Mouse (Mus musculus) kidney, postnatal 25 days (tissue): ENCODE measurements around the gene Gm20388.

Experiments used
- DNase-seq, 2 experiments: peaks; one replicate each; pipeline ENCODE4 v3.0.0; 2021; ENCODE audit warnings: mixed read lengths in 2 of 2

Gene Gm20388

DNA sequence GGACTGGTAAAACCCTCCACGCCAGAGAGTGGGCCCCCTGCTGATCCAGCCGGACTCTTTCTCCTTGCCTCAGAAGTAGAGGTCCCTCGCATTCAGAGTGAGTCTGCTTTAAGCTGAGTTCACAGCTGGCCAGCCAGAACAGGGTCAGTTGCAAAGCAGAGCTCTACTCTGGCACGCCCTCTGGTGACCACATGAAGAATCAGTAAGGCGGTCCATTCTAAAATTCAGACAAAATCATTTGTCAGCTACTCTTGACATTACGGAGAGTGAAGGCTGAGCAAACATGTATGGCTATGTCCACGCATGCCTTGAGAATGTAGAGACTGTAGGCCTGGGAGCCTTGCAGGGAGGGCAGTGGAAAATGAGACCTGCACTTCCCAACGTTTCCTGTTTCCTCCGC is 2459.0 kb downstream of the Gm20388 start:
- DNase-seq: peak; percentile 78 to 85

DNA sequence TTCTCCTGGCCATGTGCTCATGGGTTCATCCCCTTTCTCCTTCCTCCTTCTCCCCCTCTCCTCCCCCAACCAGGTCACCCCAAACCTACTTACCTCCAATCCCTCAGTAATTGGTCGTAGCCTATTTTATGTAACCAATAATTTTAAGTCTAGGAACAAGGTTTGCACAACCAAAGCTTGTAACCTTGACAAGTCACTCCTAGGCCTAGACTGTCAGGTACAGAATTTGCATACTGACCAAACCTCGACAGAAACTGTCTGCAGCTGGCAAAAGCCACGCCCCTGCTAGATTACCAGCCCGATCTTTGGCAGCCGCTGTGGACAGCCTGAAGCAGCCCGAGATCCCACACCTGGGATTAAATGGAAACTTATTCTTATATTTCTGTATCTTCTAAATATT is 2461.1 kb downstream of the Gm20388 start:
- no peak for DNase-seq

DNA sequence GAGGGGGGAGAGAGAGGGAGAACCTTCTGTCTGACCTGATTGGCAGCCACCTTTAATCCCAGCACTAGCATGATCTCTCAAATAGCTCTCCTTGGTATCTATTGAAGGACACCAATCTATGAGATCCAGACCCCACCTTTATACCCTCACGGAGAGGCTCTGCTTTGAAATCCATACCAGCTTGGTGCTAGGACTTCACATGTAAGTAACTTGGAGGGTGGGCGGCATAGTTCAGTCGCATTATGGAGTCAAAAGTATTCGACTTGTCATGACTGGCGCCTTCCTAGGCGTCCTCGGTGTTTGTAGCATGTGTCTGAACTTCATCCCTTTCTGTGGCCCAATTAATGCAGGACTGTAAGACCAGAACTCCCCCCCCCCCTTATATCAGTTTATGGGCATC is 2464.7 kb downstream of the Gm20388 start:
- DNase-seq: no peak

DNA sequence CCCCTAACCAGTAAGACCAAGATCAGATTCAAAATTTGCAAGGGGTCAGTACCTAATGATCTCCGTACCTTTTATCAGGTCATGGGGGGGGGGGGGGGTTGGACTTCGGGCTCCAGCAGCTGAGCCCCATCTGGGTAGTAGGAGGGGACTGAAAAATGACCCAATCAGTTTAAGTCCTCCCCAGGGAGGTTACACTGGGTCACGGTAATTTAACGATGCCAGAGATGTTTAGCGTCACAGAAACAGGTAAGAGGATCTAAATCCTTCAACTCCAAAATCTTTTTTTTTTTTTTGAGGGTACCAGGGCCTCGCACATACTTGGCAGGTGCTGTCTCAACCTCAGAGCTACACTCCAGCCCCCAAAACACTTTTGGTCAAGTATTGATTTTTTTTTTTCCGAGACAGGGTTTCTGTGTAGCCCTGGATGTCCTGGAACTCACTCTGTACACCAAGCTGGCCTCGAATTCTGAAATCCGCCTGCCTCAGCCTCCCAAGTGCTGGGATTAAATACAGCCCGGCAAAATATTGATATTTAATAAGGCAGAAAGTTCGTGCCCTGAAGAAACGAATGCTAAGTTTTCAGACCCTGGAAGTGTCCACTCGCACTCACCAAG is 2465.2 kb downstream of the Gm20388 start:
- no peak for DNase-seq

DNA sequence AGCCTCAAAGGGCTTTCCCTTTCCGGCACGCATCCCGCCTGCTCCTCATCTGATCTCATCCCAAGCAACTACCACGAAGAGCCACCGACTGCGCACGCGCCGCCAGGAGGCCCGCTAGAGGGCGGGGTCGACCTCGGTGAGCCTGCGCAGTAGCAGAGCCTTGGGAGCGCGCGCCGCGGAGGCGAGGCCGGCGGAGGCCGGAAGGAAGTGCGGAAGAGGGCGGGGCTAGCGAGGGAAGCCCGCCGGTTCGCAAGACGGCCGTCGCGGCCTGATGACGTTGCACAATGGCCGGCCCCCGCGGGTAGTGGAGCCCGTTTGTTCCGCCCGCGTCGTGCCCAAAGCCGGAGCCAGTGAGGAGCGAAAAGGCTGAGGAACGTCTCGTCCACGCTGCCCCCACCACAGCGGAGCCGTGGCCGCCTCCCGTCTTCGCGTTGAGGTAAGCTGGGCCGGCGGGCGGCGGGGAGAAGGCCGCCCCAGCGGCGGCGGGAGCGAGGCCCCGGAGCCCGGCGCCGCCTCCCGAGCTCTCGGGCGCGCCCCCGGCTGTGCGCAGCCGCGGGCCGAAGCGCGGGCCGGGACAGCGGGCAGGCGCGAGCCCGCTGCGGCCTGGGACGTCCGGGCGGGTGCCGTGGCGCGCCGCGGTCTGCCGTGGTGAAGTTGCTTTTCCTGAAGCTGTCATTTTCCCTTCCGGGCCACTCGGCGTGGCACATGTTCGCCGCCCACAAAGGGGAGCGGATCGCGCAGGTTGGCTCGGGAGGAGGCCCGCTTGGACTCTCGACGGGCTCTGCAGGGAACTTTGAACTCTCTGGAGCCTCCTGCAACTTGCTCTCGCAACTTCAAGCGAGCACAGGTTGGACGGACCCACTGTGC is 2466.0 kb downstream of the Gm20388 start, which contains the start of gene Zc3h18:
TSS of gene Zc3h18 (plus strand) at position 245 of the 867 bp plus-strand sequence.
- DNase-seq: peak; percentile 99 to 100

DNA sequence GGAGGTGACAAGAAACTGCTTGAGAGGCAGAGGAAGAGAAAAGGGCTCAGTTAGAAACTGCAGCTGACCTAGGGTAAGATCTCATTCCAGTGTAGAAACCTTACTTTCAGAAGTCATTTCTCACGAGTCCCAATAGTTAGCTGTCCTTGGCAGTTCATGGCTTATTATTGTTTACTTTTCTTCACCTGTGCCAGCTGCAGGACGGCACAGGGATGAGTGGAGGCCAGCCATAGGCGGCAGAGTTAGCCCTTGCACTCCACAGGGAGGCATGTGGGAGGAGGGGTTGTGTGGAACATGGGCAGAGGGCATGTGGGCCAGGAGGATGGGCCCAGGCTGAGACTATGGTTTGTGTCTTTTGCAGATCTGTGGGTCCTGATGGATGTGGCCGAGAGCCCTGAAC is 2472.4 kb downstream of the Gm20388 start:
- no peak for DNase-seq

DNA sequence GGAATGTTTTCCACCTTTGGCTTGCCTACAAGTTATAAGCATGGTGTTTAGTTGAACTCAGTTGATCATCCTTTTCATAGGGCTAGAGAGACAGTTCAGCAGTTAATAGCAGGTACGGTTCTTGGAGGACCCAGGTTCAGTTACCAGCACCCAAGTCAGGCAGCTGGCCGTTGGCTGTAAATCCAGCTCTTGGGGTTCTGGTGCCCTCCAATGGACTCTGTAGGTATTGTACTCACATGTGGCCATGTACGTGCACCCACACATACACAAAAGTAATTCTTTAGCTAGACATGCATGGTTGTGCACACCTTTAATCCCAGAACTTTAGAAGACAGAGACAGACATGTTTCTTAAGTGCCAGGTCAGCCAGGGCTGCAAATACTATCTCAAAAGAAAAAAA is 2478.7 kb downstream of the Gm20388 start:
- DNase-seq: no peak

DNA sequence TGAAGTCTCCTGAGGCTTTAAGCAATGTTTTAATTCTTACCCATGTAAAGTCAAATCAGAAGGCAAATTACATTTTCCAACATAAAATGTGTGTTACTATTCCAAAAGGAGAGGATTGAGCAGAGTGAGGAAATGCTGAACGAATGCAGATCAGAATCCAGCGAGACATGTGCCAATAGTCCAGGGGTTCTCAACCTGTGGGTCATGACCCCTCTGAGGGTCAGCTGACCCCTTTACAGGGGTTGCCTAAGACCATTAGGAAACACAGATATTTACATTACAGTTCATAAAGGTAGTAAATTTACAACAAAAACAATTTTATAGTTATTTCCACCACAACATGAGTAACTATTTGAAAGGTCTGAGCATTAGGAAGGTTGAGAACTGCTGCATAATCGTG is 2480.1 kb downstream of the Gm20388 start:
- no peak for DNase-seq

DNA sequence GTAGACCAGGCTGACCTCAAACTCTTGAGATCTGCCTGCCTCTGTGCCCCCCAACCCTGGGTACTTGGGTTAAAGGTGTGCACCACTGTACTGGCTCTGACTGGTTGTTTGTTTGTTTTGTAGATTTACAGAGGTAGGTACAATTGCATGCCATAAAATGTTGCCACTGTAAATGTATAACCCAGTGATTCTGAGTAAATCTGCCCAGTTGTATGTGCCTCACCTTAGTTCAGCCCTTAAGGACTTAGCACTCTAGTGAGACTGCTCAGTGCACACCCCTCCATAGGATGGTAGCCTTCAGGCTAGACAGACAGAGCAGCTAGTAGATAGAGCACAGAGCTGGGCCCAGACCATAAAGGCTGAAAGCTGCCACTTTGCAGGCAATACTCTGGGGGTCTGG is 2483.1 kb downstream of the Gm20388 start:
- DNase-seq: no peak

DNA sequence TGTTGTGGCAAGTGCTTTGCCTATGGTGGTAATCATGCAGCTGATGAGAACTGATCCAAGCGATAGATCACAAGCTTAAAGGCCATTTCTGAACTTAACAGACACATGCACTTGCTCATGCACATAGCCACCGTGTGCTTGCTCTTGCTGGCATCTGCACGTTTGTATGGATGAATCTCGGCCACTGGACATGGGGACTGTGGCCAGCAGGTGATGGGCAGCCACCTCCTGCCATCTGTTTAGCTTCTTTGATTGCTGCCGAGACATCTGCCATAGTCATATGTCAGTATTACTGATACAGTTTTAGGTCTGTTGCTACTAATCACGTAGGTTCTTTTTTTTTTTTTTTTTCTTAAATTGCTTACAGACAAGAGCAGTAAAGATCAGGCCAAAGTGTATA is 2484.7 kb downstream of the Gm20388 start:
- DNase-seq: no peak

DNA sequence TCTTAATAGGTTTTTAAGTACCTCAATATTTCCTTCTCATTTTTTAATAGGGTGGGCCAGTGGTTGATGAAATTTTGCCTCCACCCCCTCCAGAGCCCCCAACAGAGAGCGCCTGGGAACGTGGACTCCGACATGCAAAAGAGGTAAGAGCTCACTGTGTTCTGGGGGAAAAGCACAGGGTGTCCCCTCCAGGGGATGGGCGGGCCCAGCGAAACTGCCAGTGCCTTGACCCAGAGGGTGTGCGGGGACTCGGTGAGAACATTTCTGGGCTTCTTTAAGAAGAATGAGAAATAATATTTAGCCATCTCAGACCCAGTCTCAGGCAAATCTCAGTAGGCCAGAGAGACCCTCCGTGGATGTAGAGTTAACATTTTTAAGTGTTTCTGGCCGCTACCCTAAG is 2487.5 kb downstream of the Gm20388 start:
- no peak for DNase-seq

DNA sequence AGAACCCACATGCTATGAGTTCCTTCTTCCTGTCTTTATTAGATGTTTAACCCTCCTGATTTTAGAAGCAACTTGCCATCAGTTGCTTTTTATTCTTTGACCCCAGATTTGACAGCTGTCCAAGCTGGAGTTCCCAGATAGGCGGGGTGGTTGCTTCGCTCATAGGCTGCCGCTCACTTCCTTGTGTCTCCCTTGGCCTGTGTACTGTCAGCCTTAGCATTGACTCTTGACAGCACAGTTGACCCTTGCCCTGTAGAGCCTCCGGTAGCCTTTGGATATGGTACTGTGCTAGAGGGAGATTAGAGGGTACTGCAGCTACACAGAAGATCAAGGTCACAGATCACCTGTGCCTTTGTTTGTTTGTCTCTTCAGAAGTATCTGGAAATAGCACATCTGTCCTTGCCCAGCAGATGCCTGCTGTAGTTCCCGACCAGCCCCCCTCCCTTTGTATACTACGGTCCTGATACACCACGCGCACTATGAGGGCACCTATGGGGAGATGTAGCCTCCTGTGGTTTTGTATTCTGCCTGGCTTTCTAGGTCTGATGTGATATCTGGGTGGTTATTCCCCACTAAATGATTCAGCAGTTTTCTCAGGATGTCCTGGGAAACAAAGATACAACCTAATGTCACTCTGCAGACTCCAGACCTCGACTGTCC is 2494.6 kb downstream of the Gm20388 start:
- DNase-seq: peak; percentile 67 to 87

DNA sequence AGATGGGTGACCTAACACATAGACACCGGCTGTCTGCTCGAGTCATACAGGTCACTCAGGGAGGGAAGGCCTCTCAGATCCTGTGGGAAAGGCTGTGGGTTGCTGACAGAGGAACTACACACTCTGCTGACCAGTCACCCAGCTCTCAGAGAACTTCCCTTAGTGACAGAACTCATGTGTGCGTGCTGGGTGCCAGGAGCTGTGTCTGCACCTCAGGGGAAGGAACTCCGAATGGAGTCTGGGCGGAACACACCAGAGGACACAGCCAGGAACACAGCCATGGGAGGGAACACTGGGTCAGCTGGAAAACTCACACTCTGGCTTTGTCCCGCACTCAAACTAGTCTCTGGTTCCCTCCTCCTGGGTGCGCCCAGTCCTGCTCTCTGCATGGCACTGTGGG is 2497.0 kb downstream of the Gm20388 start:
- DNase-seq: no peak

DNA sequence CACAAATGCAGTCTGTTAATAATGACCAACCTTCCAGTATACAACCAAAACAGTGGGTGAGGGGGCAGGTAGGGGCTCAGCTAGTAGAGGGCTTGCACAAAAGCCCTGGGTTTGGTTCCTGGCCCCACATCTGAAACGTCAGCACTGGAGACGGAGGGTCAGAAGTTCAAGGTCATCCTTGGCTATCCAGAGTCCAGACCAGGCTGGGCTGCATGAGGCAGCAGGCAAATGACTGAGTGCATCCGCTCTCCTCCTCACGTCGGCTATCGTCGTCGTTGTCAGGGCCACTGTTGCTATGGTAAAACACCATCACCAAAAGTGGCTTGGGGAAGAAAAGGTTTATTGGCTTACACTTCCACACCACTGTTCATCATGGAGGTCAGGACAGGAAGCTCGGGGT is 2503.7 kb downstream of the Gm20388 start:
- DNase-seq: peak in 1 of 2 experiments; percentile 30

DNA sequence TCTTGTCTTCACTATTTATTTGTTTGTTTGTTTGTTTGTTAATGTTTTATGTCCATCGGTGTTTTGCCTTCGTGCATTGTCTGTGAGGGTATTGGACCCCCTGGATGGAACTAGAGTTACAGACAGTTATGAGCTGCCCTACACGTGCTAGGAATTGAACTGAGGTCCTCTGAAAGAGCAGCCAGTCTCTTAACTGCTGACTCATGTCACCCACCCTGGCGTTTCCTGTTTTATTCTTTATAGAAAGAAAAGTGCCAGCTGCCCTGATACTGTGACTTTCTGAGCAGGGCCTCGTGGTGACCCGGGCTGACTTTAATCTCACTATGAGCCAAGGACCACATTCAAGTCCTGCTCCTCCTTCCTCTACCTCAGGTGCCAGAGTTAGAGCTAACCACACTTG is 2504.9 kb downstream of the Gm20388 start:
- no peak for DNase-seq

DNA sequence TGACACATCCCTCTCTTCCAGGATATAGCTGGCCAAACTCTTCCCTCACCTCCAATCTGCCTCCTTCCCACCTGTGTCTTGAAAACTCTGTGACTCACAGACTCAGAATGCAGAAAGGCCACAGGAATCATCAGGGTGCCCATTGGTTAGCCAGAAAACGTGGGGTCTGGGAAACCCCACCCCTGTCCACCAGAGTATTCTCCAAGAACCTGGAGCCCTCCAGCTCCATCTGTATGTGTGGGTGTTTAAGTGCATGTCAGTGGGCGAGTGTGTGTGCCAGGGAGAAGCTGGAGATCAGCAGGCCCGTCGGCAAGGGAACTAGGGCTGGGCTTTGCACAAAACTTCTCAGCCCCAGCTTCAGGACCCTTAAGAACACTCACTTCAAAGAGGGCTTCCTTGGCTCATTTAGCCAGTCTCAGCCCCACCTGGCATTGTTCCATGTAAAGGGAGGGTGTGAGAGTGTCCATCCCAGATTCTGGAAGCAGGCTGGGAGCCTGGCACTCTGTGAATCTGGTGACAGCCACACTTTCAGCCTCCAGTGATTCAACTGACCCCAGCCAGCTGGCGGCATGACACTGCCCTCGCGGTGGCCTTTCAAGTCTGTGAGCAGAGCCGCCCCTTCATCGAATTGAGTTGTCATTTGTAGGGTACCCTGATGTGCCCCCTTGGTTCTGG is 2509.4 kb downstream of the Gm20388 start:
- no peak for DNase-seq

DNA sequence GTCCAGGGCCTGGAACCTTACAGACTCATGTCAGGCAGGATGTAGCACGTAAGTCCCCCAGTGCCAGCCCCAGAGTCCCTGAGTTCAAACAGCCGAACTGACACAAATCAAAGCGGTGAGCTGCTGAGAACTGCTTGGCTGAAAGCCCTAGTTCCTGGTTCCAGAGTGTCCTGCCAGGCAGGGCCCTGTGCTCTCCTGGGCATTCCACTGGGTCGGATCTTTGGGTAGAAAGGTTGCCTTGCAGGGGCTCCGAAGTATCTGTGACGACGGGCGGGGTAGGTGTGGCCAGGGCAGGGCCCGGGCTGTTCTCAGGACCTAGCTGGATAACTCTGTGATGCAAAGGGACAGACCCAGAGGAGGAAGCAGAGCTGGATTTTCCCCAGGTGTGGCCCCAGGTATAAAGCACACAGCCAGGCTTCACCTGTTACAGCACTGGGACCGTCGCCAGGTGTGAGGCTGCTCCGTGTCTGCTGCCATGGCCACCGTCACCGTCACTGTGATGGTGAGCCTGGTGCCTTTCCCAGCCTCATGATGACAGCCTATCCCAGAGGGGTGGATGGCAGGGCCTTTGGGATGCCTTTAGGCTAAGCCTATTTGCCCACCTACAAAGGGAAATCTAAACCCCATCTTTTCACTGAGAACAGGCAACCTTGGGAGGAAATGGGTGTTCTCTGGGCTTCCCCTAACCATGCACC is 2510.9 kb downstream of the Gm20388 start, which contains the start of gene Il17c:
TSS of gene Il17c (plus strand) at position 645 of the 695 bp plus-strand sequence.
- peak in 1 of 2 experiments; percentile 25 for DNase-seq

DNA sequence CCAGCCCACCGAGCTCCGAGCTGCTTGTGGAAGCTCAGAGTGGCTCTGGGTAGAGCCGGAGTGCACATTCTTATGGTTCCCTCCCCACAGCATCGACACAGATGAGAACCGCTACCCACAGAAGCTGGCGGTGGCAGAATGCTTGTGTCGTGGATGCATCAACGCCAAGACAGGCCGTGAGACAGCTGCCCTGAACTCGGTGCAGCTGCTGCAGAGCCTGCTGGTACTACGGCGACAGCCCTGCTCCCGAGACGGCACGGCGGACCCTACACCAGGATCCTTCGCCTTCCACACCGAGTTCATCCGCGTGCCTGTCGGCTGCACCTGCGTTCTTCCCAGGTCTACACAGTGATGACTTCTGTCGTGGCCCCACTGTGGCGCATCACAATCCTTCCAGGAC is 2512.6 kb downstream of the Gm20388 start:
- DNase-seq: no peak

DNA sequence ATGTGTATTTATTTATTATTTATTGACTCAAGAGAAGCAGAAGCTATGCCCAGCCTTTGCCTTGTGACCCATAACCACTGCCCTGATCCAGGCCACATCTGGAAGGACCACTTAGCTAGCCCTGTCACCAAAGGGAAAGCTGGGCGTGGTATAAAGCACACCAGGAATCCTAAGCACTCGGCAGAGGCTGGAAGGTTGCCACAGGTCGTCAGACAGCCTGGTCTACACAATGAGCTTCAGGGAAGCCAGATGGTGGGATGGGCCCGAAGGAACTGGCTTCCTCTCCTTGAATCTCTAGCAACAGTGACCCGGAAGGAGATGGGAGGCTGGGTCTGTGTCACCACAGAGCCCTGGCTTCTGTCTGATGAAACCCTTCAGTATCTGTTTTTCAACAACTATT is 2513.0 kb downstream of the Gm20388 start:
- DNase-seq: peak; percentile 68 to 73

DNA sequence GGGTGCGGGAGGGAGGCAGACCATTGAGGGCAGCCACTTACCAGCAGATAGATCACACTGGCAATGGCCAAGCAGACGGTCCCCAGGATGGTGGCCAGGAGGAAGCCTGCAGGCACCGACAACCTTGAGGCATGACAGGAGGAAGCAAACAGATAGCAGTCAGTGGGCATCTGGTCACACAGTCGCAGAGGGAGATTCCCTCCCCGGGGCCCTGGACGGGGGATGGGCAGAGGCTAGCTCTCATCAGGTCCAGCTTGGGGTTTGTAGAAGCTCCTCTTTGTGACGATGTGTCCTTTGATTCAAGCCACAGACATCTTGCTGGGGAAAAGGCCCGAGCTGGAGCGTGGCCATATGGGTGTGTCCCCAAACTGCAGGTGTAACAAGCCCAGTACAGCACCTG is 2515.5 kb downstream of the Gm20388 start:
- DNase-seq: no peak

DNA sequence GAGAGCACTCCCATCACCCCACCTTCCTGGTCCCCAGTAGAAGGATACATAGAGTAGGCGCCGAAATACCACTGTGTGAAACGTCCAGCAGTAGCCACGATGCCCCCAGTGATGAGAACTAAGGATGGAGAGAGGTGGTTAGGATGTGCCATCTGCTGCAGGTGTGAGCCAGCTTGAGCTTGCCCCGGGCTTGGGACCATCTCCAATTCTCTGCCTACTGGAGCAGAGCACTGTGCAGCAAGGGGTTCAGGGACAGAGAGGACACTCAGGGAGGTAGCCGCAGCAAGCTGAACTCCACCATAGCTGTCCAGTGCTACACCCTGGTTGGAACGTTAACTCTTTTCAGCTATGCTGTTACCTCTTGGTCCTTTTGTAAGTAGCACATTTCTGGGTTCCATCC is 2517.0 kb downstream of the Gm20388 start:
- no peak for DNase-seq

DNA sequence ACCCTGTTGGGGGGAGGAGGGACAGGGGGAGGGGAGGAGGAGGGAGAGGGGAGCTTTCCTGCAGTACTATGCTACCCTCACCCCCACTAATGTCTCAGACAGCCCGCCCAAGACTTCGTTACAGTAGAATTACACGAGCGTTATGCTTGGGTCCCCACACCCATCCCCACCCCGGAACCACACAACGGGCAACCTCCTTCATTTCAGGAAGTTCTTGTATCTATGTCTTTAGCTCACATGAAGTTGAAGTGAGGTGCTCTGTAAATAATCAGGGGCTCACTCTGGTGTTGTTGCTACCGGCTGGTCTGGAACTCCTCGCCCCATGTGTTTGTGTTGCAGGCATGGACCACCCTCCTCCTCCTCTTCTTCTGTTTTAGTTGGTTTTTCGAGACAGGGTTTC is 2517.5 kb downstream of the Gm20388 start:
- DNase-seq: no peak
